Mouse (Mus musculus): ENCODE data around the gene Mkln1. TPM values are rescaled to one million over a fixed set of nuclear protein-coding genes. Genes with fewer than 3 reads are reported as not detected.

The Mkln1 gene
- total and polyA plus RNA-seq, 2 experiments, result 67.0 to 120 TPM

- TF ChIP-seq CTCF (IDR thresholded peaks at IDR 0.05; ENCODE audit: low read depth, low read length) (no peak), POLR2A (IDR thresholded peaks at IDR 0.05; ENCODE audit: extremely low read depth, insufficient read depth, low read length) (no peak)
- Histone ChIP-seq H3K36me3 (ENCODE audit: control insufficient read depth, insufficient read depth, low read length) (no peaks in the 10 kb centered on the region), H3K4me3 (ENCODE audit: insufficient read depth, low read depth, low read length) (no peak overlapping the region), H3K27me3 (ENCODE audit: control insufficient read depth, insufficient read depth, low read length) (no peaks in the 10 kb centered on the region), H3K4me1 (ENCODE audit: control insufficient read depth, insufficient read depth, low read length) (no peaks in the 10 kb centered on the region; the same call in 1 of the 2 replicates), H3K9ac (ENCODE audit: low read depth, low read length) (no peak overlapping the region), H3K79me2 (ENCODE audit: control insufficient read depth, insufficient read depth, low read length) (no peaks in the 10 kb centered on the region), H3K27ac (replicated peaks; ENCODE audit: insufficient read depth, low read depth, low read length) (no peak overlapping the region)
- WGBS, result 60% methylated on average over 10 of the region's 10 CpGs
- peak; percentile 38 for DNase-seq (ENCODE audit: extremely low read depth, low read depth, low spot score)
Measured at GRCm38 (mm10) chr6:31367947-31368346, 30.6 kb upstream of the Mkln1 start.

- DNase-seq (ENCODE audit: extremely low read depth, low read depth, low spot score), result no peak
- 69% methylated on average over 1 of the region's 1 CpGs for WGBS
- no peaks in the 10 kb centered on the region for H3K79me2 ChIP-seq (ENCODE audit: control insufficient read depth, insufficient read depth, low read length)
- no peak overlapping the region for H3K9ac ChIP-seq (ENCODE audit: low read depth, low read length)
- H3K27ac ChIP-seq (replicated peaks; ENCODE audit: insufficient read depth, low read depth, low read length), result no peak overlapping the region
- H3K4me1 ChIP-seq (ENCODE audit: control insufficient read depth, insufficient read depth, low read length), result no peaks in the 10 kb centered on the region; the same call in 1 of the 2 replicates
- H3K36me3 ChIP-seq (ENCODE audit: control insufficient read depth, insufficient read depth, low read length), result no peaks in the 10 kb centered on the region
- TF ChIP-seq POLR2A (IDR thresholded peaks at IDR 0.05; ENCODE audit: extremely low read depth, insufficient read depth, low read length) (no peak), CTCF (IDR thresholded peaks at IDR 0.05; ENCODE audit: low read depth, low read length) (no peak)
- no peak overlapping the region for H3K4me3 ChIP-seq (ENCODE audit: insufficient read depth, low read depth, low read length)
- no peaks in the 10 kb centered on the region for H3K27me3 ChIP-seq (ENCODE audit: control insufficient read depth, insufficient read depth, low read length)
Measured at GRCm38 (mm10) chr6:31368559-31368958, 30.0 kb upstream of the Mkln1 start.

DNA sequence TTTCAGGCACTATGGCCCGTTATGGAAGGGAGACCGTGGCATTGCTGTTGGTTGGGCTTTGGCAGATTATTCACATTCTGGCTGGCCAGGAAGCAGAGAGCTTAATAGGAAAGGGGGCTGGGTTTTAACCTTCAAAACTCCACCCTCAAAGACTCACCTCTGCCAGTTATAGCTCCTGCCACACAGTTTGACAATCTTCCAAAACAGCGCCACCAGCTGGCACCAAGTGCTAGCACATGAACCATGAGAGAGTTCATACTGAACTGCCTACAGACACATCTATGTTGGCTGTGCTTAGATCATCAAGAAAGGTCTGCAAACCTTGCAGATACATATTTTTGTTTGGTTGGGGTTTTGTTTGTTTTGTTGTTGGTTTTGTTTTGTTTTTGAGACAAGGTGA lies 28.7 kb upstream of the Mkln1 start:
- 68% methylated on average over 3 of the region's 3 CpGs for WGBS
- Histone ChIP-seq H3K4me1 (ENCODE audit: control insufficient read depth, insufficient read depth, low read length) (no peaks in the 10 kb centered on the region; the same call in 1 of the 2 replicates), H3K9ac (ENCODE audit: low read depth, low read length) (no peak overlapping the region), H3K4me3 (ENCODE audit: insufficient read depth, low read depth, low read length) (no peak overlapping the region), H3K27ac (replicated peaks; ENCODE audit: insufficient read depth, low read depth, low read length) (no peak overlapping the region), H3K36me3 (ENCODE audit: control insufficient read depth, insufficient read depth, low read length) (no peaks in the 10 kb centered on the region), H3K27me3 (ENCODE audit: control insufficient read depth, insufficient read depth, low read length) (no peaks in the 10 kb centered on the region), H3K79me2 (ENCODE audit: control insufficient read depth, insufficient read depth, low read length) (no peaks in the 10 kb centered on the region)
- peak; percentile 68 for DNase-seq (ENCODE audit: extremely low read depth, low read depth, low spot score)
- TF ChIP-seq POLR2A (IDR thresholded peaks at IDR 0.05; ENCODE audit: extremely low read depth, insufficient read depth, low read length), result no peak
- TF ChIP-seq CTCF (IDR thresholded peaks at IDR 0.05; ENCODE audit: low read depth, low read length), result peak; percentile 51; the same call in 1 of the 2 replicates

- DNase-seq (ENCODE audit: extremely low read depth, low read depth, low spot score), result no peak
- no peaks in the 10 kb centered on the region; the same call in 1 of the 2 replicates for H3K4me1 ChIP-seq (ENCODE audit: control insufficient read depth, insufficient read depth, low read length)
- H3K27ac ChIP-seq (replicated peaks; ENCODE audit: insufficient read depth, low read depth, low read length), result no peak overlapping the region
- TF ChIP-seq CTCF (IDR thresholded peaks at IDR 0.05; ENCODE audit: low read depth, low read length), result no peak
- H3K79me2 ChIP-seq (ENCODE audit: control insufficient read depth, insufficient read depth, low read length), result no peaks in the 10 kb centered on the region
- H3K27me3 ChIP-seq (ENCODE audit: control insufficient read depth, insufficient read depth, low read length), result no peaks in the 10 kb centered on the region
- no peaks in the 10 kb centered on the region for H3K36me3 ChIP-seq (ENCODE audit: control insufficient read depth, insufficient read depth, low read length)
- H3K4me3 ChIP-seq (ENCODE audit: insufficient read depth, low read depth, low read length), result no peak overlapping the region
- no peak overlapping the region for H3K9ac ChIP-seq (ENCODE audit: low read depth, low read length)
- 82% methylated on average over 14 of the region's 14 CpGs for WGBS
Measured at GRCm38 (mm10) chr6:31370550-31371061, 27.9 kb upstream of the Mkln1 start.

DNA sequence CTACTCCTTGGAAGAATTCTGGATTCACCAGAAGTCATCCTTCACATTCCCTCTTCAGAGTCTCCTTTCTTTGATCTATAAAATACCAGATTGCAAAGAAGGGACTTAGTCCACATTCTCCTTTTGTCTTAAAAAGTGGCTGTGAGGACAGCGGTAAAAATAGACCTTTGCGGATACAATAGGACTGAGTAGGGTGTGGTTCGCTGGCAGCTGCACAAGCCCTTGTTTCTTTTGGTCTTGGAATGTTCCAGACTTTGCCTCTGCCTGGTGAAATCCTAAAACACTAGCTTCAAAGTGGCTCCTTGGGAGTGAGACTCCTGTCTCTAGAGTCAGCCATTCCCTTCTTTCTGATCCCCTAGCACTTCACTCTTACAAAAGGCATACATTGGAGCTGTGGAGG lies 27.4 kb upstream of the Mkln1 start:
- 92% methylated on average over 3 of the region's 3 CpGs for WGBS
- no peak overlapping the region for H3K27ac ChIP-seq (replicated peaks; ENCODE audit: insufficient read depth, low read depth, low read length)
- TF ChIP-seq POLR2A (IDR thresholded peaks at IDR 0.05; ENCODE audit: extremely low read depth, insufficient read depth, low read length) (no peak), CTCF (IDR thresholded peaks at IDR 0.05; ENCODE audit: low read depth, low read length) (no peak)

GRCm38 (mm10) chr6:31372620-31373019 lies 25.9 kb upstream of the Mkln1 start:
- TF ChIP-seq CTCF (IDR thresholded peaks at IDR 0.05; ENCODE audit: low read depth, low read length) (no peak), POLR2A (IDR thresholded peaks at IDR 0.05; ENCODE audit: extremely low read depth, insufficient read depth, low read length) (no peak)
- no peak overlapping the region for H3K9ac ChIP-seq (ENCODE audit: low read depth, low read length)
- no peaks in the 10 kb centered on the region for H3K36me3 ChIP-seq (ENCODE audit: control insufficient read depth, insufficient read depth, low read length)
- H3K27me3 ChIP-seq (ENCODE audit: control insufficient read depth, insufficient read depth, low read length), result no peaks in the 10 kb centered on the region
- H3K27ac ChIP-seq (replicated peaks; ENCODE audit: insufficient read depth, low read depth, low read length), result no peak overlapping the region
- no peaks in the 10 kb centered on the region for H3K79me2 ChIP-seq (ENCODE audit: control insufficient read depth, insufficient read depth, low read length)
- no peak for DNase-seq (ENCODE audit: extremely low read depth, low read depth, low spot score)
- WGBS, result 56% methylated on average over 3 of the region's 3 CpGs
- H3K4me3 ChIP-seq (ENCODE audit: insufficient read depth, low read depth, low read length), result no peak overlapping the region
- no peaks in the 10 kb centered on the region; the same call in 1 of the 2 replicates for H3K4me1 ChIP-seq (ENCODE audit: control insufficient read depth, insufficient read depth, low read length)

More for the DNA sequence above, 27.4 kb upstream of the Mkln1 start:
- no peaks in the 10 kb centered on the region; the same call in 1 of the 2 replicates for H3K4me1 ChIP-seq (ENCODE audit: control insufficient read depth, insufficient read depth, low read length)
- no peak overlapping the region for H3K4me3 ChIP-seq (ENCODE audit: insufficient read depth, low read depth, low read length)
- no peaks in the 10 kb centered on the region for H3K27me3 ChIP-seq (ENCODE audit: control insufficient read depth, insufficient read depth, low read length)
- H3K36me3 ChIP-seq (ENCODE audit: control insufficient read depth, insufficient read depth, low read length), result no peaks in the 10 kb centered on the region
- H3K9ac ChIP-seq (ENCODE audit: low read depth, low read length), result no peak overlapping the region
- DNase-seq (ENCODE audit: extremely low read depth, low read depth, low spot score), result no peak
- no peaks in the 10 kb centered on the region for H3K79me2 ChIP-seq (ENCODE audit: control insufficient read depth, insufficient read depth, low read length)

Measured in liver, adult 2 months (tissue).